Mouse (Mus musculus) ovary, postnatal 14 days (tissue): ENCODE data around the gene Prkn.
"Not testable (repeated sequence)": the region's sequence is repeated elsewhere in the genome, so short reads cannot be mapped to it uniquely, and the experiment has no call there.

Source experiments
- DNase-seq: peaks from one replicate; pipeline ENCODE4 v3.0.0; 2022; ENCODE audit warnings: low spot score

Gene Prkn

DNA sequence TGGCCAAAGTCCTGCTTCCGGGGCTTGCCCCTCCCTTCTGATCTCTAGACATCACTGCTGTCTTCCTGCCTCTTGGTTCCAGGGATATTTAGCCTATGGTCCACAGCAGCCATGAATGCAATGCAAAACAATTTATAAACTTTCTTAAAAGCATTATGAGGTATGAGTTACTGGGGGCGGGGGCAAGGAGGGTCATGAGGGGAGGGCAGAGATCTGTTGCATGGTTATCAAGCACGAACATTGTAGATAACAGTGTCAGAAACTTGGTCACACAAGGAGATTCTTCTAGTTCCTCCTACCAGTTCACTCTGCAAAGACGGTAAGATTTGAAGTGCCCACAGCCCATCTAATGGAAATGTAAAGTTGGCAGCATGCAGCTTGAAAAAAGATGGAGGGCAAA is 1149.1 kb downstream of the Prkn start:
- no peak for DNase-seq

DNA sequence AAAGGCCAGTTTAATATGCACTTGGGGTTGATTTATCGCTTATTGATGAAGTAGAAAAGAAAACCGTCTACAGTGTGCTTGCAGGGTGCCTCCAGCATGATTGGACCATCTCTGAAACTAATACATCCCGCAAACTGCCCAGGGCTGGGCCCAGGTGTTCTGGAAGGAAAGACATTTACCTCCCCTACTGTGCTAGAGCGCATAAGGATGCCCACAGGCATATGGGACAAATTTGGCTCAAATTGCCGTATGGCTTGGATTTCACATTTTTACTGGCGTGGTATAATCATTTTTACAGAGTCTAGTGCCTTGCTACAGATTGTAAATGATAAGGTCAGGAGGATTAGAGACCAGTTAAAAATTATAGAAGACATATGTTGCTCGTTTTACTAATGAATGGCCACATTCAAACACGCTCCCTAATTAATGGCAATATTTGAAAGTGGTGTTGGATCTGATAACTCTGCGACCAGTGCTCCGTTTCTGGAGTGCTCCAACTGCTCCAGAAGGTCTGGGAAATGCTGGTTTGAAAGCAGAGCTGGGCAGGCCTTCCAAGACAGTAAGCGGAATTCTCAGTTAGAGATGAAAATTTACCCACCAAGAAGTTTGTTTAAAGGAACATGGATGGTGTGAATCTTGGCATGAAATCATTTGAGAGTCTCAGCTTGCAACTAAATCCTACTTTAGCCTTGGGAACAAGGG is 1150.4 kb downstream of the Prkn start:
- DNase-seq: no peak

DNA sequence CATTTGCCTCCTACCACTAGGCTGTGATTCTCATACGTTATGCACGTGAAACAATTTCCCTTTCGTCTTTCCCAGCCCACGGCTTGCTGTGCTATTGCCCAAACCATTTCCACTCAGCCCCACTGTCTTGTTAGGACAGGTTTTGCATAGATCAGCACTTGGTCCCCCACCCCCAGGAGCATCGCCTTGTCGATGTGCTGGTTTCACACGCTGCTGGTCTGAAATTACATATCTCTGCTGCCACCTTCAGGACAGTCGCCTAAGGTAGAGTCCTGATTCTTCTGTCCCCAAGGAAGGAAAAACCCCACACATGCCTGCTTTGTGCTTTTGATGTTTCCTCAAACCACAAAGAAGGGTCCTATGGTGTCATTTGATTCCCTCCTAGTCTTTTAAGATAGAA is 1153.1 kb downstream of the Prkn start:
- DNase-seq: no peak

GRCm38 (mm10) chr17:11994252-11994651 is 1154.1 kb downstream of the Prkn start:
- DNase-seq: no peak

- DNase-seq: not testable (repeated sequence)
These were observed 1154.6 kb downstream of the Prkn start for GRCm38 (mm10) chr17:11994754-11995153.

GRCm38 (mm10) chr17:11995522-11995921 is 1155.3 kb downstream of the Prkn start:
- DNase-seq: no peak

GRCm38 (mm10) chr17:11996311-11996710 is 1156.1 kb downstream of the Prkn start:
- DNase-seq: no peak

DNA sequence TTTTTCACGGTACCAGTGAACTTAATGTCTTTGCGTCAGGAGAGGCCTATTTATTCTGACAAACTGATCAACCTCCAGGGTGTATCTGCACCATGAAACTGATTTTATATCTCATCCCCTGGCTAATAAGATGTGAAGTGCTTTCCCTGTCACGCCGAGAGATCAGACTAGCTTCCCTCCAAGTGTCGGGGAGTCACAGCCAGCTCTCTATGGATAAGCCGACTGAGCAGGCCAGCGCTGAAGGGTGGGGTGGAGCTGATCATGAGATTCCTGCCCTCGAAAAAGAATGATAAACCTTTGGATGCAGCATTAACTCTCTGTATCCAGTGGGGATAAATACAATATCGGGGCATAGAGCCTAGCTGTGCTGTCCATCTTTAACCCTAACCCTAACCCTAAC is 1160.1 kb downstream of the Prkn start:
- DNase-seq: no peak

DNA sequence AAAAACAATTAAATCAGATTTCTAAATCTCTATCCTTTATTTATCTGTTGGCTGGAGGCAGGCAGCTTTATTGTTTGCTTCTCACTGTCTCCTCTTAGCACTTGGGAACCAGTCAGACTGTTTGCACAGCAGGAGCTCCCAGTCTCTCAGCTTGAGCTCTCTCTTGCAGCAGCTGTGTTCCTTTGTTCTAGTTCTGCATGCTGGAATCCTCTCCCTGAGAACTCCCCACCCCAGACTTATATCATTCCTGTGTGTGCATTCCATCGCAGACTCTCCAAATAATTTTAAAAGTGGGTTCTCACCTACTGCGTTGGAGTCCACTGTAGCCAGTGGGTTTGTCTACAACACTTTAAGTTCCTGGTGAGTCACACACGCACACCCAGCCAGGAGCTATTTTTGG is 1181.1 kb downstream of the Prkn start:
- DNase-seq: no peak

DNA sequence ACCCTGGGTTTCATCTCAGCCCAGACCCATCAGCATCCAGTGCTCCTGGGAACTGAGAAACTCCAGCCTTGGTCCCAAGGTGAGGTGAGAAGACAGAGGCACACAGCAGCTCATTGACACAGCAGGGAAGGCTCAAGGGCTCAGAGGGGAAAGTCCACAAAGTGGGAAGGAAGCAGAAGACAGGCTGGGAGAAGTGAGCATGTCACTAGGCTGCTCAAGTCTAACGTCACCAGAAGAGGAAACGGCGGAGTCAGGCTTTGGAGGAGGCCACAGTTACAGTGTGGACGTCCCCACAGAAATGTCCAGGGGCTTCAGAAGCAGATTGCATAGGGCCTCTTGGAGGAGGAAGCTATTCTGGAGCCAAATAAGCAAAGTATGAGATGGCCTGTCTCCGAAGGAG is 1189.2 kb downstream of the Prkn start:
- no peak for DNase-seq

GRCm38 (mm10) chr17:12029921-12030461 is 1189.8 kb downstream of the Prkn start:
- no peak for DNase-seq

- no peak for DNase-seq
These were observed 1190.5 kb downstream of the Prkn start for GRCm38 (mm10) chr17:12030556-12031160.

DNA sequence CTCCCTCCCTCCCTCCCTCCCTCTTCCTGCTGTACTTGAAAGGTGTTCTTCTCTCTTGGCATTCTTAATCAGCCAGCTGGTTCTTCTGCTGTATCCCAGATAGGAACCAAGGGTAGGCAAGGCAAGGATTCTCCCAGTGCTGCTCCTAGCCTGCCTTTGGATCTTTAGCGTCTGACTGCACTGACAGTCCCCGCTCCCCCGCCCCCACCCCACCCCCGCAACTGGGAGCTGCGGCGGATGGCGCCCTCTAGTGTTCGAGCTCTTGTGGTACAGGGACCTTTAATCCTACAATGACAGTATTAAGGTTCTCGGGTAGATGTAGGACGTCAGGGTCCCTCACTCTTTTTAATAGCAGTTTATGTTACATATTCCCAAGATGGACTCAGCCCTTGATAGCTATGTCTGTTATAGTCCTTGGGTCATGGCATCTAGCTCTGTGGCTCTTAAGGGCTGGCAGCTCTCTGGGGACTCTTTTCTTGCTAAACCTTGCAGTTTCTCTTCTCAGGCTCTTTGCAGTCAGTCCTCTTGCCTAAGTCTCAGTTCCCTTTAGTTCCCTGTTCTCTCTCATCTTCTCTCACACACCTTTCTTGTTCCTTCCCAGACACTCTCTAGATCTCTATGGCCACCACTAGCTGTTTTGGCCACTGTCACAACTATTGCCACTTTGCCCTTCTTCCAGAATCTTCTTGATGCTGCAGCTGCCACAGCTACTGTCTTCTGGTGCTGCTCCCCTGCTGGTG is 1191.2 kb downstream of the Prkn start:
- peak; percentile 65 for DNase-seq

DNA sequence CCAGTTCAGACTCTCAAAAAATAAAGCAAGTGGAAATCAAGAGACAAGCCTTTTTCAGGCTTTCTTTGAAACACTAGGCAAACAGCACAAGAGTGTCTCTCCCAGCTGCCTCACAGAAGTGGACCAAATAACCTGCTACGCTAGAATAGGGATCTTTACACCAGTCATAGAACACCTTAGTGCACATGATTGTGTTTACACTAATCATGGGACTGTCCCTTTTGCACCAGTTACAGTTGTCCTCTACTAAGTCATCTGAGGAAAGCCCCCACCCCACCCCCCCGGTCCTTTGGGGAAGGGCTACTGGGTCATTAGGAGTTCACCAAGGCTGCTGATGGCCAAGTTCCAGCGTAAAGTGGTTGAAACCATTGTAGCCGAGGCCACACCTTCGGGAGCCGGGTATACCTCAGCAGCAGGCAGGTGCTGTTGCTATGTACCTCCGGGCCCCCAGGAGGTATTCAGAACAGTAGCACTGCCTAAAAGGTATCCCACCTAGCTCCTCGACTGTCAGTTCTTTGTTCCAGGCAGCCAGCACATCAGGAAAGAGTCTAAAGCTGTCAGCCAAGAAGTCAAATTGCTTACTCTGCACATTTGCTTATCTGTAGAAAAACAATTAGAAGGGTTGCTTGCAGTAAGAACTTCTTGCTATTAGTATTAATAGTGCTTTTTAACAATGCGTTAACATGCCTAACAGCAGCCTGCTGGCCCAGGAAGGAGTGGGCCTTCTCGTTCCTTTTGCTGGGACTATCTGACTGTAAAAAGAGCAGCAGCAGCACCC is 1192.0 kb downstream of the Prkn start:
- DNase-seq: no peak

- no peak for DNase-seq
These were observed 1195.2 kb downstream of the Prkn start for GRCm38 (mm10) chr17:12035386-12035785.

GRCm38 (mm10) chr17:12036205-12036604 is 1196.0 kb downstream of the Prkn start:
- DNase-seq: peak; percentile 61

GRCm38 (mm10) chr17:12037065-12037464 is 1196.9 kb downstream of the Prkn start:
- no peak for DNase-seq

DNA sequence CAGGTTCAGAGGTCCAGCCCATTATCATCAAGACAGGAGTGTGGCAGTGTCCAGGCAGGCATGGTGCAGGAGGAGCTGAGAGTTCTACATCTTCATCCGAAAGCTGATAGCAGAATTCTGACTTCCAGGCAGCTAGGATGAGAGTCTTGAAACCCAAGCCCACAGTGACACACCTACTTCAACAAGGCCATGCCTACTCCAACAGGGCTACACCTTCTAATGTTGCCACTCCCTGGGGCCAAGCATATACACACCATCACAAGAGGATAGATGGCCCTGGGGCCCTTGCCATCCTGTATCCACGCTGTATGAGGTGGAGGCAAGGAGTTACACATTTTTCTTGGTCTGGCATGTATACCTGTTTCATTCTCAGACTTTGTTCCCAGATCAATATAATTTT is 1197.4 kb downstream of the Prkn start:
- no peak for DNase-seq

- no peak for DNase-seq
These were observed 1198.3 kb downstream of the Prkn start for GRCm38 (mm10) chr17:12038499-12038898.

- DNase-seq: peak; percentile 80
These were observed 1199.0 kb downstream of the Prkn start for GRCm38 (mm10) chr17:12039188-12039587.

DNA sequence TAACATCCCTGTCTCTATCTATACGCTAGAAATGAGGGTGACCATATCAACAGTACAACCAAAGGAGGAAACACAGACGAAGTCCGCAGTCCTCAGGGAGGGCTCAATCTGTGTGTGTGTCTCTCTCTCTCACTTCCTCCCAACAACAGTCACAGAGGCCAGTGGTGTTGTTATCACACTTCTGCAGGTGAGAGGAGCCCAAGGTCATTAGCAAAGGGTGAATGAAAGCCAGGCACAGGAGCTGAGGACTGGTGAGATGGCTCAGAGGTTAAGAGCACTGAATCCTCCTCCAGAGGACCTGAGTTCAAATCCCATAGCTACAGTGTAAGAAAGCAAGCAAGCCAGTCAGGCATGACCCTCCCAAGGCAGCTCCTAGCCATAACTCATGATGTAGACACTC is 1199.7 kb downstream of the Prkn start:
- no peak for DNase-seq

DNA sequence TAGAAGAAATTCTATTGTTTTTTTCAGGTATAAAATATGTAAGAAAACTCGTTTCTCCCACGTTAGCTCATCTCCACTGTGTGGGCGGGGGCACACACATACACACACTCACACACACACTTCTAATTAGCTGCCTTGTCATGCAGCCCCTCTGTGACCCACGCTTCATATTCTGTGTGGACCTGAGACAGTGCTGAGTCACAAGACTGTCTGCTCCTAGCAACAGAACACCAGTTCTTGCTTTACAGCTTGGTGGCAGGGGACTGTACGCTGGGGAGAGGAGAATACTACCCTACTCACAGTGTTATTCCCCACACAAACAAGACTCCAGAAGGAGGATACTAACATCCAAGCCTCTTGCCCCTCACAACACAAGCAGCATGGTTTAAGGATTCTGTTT is 1200.4 kb downstream of the Prkn start:
- no peak for DNase-seq
